Mouse (Mus musculus) hindbrain, embryonic 12.5 days (tissue): Measurements from ENCODE around the gene Slc6a16. TPM values are rescaled to one million over a fixed set of nuclear protein-coding genes. Genes with fewer than 3 reads are reported as not detected.

Experiments used
- ATAC-seq: fragments of 200-750 bp; cut with Nextera tagmentation; 2 replicates; pipeline ENCODE4 v1.8.0; 2017; ENCODE audit warnings: moderate TSS enrichment; ENCODE audit not compliant: low FRiP score
- H3K27ac ChIP-seq: fragments of 300-500 bp; sonication (generic); 2 replicates; pipeline ENCODE4 v1.5.1; 2016; ENCODE audit warnings: mild to moderate bottlenecking
- H3K27me3 ChIP-seq: fragments of 300-500 bp; sonication (generic); 2 replicates; pipeline ENCODE4 v1.6.1; 2016; ENCODE audit warnings: mild to moderate bottlenecking
- H3K36me3 ChIP-seq: fragments of 300-500 bp; sonication (generic); 2 replicates; pipeline ENCODE4 v1.6.1; 2016; ENCODE audit warnings: mild to moderate bottlenecking
- H3K4me1 ChIP-seq: fragments of 300-500 bp; sonication (generic); 2 replicates; pipeline ENCODE4 v1.6.1; 2016
- H3K4me2 ChIP-seq: fragments of 300-500 bp; sonication (generic); replicated peaks from 2 replicates; pipeline ENCODE4 v1.6.1; 2016; ENCODE audit warnings: mild to moderate bottlenecking
- H3K4me3 ChIP-seq: fragments of 300-500 bp; sonication (generic); 2 replicates; pipeline ENCODE4 v1.5.1; 2016; ENCODE audit warnings: mild to moderate bottlenecking
- H3K9ac ChIP-seq: fragments of 300-500 bp; sonication (generic); 2 replicates; pipeline ENCODE4 v1.6.1; 2016; ENCODE audit warnings: mild to moderate bottlenecking, moderate library complexity
- H3K9me3 ChIP-seq: fragments of 300-500 bp; sonication (generic); replicated peaks from 2 replicates; pipeline ENCODE4 v1.6.1; 2016; ENCODE audit warnings: mild to moderate bottlenecking
- WGBS: fragments of 180-500 bp; shearing (Covaris S2); methylation state at CpG from one replicate; pipeline ENCODE4 v1.1.7; 2016; 5-methylcytosine and 5-hydroxymethylcytosine counted together
- polyA plus RNA-seq: library from polyadenylated mRNA; unstranded; fragments of >200 nt; fragmentation: Nextera tagmentation; extraction: Ambion mirVana; gene quantifications from 2 replicates; pipeline ENCODE4 v1.2.1, GENCODE M21; 2016

Slc6a16 gene
- polyA plus RNA-seq, 1 experiment from 2014 or later = 0.28 TPM

DNA sequence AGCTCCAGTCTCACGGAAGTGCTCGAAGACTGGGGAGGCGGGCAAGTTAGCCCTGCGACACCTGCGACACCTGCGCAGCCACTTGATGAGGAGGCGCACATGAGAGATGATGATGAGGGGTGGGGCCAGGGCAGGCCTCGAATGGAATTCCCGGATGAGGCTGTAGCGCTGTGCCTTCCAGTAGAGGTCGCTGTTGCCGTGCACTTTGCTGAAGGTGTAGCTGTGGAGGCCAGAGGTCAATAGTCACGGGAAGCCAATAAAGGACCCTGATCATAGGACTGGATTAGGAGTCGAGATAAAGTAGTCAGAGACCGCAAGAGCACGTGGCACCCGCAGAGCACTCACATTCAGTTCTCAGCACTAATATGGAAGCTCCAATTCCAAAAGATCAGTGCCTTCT, 64.4 kb downstream of the Slc6a16 start:
- Histone ChIP-seq H3K27me3 (0 out of 2 replicates have a peak, but pooled peaks cover 4% of the 10 kb centered on the region), H3K9ac (peak overlapping the region; percentile 46; the same call in 1 of the 2 replicates), H3K36me3 (no peaks in the 10 kb centered on the region), H3K4me2 (peak overlapping the region; percentile 53), H3K4me3 (peak overlapping the region; percentile 23), H3K9me3 (no peaks in the 10 kb centered on the region), H3K4me1 (peaks cover 11% of the 10 kb centered on the region; the same call in 1 of the 2 replicates), H3K27ac (no peak overlapping the region)
- WGBS = 3% methylated on average over 17 of the region's 17 CpGs
- ATAC-seq = no peak

- Histone ChIP-seq H3K9ac (no peak overlapping the region), H3K9me3 (no peaks in the 10 kb centered on the region), H3K4me2 (no peak overlapping the region), H3K27me3 (no peaks in the 10 kb centered on the region), H3K36me3 (no peaks in the 10 kb centered on the region), H3K4me3 (no peak overlapping the region), H3K27ac (no peak overlapping the region), H3K4me1 (peaks cover 23% of the 10 kb centered on the region)
- WGBS = 67% methylated on average over 15 of the region's 15 CpGs
- ATAC-seq = no peak
Measured at GRCm38 (mm10) chr7:45308551-45309240, 67.8 kb downstream of the Slc6a16 start.

DNA sequence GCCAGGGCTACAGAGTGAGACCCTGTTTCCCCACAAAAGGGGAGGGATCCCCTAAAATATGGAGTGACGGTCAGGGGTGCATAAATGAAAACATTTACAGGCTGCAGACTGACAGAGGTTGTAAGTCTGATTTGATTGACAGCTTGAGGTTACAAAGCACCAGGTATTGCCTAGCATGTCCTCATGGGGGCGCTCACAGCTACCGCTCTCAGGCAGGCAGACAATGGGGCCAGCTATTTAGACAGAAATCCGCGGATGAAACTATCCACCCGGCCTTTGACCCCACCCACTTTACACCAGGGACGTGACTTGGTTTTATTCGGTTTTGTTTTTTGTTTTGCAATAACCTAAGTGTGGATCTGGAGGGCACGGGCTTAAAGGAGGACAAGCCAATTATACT, 68.6 kb downstream of the Slc6a16 start:
- H3K4me3 ChIP-seq = no peak overlapping the region
- no peaks in the 10 kb centered on the region for H3K9me3 ChIP-seq
- H3K9ac ChIP-seq = no peak overlapping the region
- H3K27me3 ChIP-seq = no peaks in the 10 kb centered on the region
- 11% methylated on average over 9 of the region's 9 CpGs for WGBS
- ATAC-seq = no peak
- H3K4me1 ChIP-seq = peaks cover 25% of the 10 kb centered on the region
- H3K27ac ChIP-seq = no peak overlapping the region
- no peak overlapping the region for H3K4me2 ChIP-seq
- H3K36me3 ChIP-seq = no peaks in the 10 kb centered on the region

DNA sequence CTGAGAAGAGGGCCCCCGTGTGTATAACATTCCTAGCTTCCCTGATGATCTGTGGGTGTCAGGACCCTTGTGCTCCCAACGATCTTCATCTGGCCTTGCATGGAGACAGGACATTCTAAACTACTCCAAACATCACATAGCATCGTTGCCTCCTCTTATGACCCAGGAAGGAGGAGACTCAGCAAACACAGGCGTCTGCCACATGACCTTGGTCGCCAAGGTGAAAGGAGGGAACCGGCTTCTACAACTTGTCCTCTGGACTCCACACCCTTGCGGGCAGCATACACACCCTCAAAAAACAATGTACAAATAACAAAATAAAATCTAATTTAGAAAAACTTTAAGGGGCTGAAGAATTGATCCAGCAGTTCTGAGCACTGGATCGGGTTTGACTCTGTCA, 71.1 kb downstream of the Slc6a16 start:
- WGBS = 65% methylated on average over 8 of the region's 8 CpGs
- H3K4me3 ChIP-seq = no peak overlapping the region
- no peaks in the 10 kb centered on the region for H3K9me3 ChIP-seq
- H3K9ac ChIP-seq = no peak overlapping the region
- H3K27ac ChIP-seq = no peak overlapping the region
- no peak for ATAC-seq
- peaks cover 18% of the 10 kb centered on the region for H3K4me1 ChIP-seq
- no peaks in the 10 kb centered on the region for H3K36me3 ChIP-seq
- H3K4me2 ChIP-seq = no peak overlapping the region
- no peaks in the 10 kb centered on the region for H3K27me3 ChIP-seq

GRCm38 (mm10) chr7:45312686-45313453, 72.0 kb downstream of the Slc6a16 start:
- Histone ChIP-seq H3K4me2 (no peak overlapping the region), H3K9me3 (no peaks in the 10 kb centered on the region), H3K27me3 (no peaks in the 10 kb centered on the region), H3K9ac (no peak overlapping the region), H3K4me1 (peaks cover 18% of the 10 kb centered on the region), H3K4me3 (no peak overlapping the region), H3K36me3 (no peaks in the 10 kb centered on the region), H3K27ac (peak overlapping the region; percentile 52)
- WGBS = 19% methylated on average over 10 of the region's 10 CpGs
- no peak for ATAC-seq

DNA sequence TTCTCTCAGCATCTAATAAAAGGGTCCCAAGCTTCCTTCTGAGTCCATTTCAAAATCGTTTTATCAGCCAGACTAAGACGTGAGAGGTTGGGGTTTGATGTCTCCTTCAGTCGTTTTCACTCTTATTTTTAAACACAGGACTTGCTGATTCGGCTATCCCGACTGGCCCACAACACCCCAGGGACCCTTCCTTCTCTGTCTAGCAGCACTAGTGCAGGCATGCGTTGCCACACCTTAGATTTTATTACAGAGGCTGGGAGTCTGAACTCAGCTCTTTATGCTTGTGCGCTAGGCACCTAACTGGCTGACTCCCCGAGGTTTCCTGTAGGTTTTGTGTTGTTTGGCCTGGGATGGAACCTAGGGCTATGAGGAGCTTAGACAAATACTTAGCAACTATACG, 72.6 kb downstream of the Slc6a16 start:
- no peak for ATAC-seq
- no peak overlapping the region for H3K9ac ChIP-seq
- no peaks in the 10 kb centered on the region for H3K27me3 ChIP-seq
- H3K4me2 ChIP-seq = peak overlapping the region; percentile 21; the same call in 1 of the 2 replicates
- H3K4me1 ChIP-seq = peaks cover 18% of the 10 kb centered on the region
- H3K9me3 ChIP-seq = no peaks in the 10 kb centered on the region
- peak overlapping the region; percentile 52 for H3K27ac ChIP-seq
- no peaks in the 10 kb centered on the region for H3K36me3 ChIP-seq
- H3K4me3 ChIP-seq = no peak overlapping the region
- 31% methylated on average over 9 of the region's 9 CpGs for WGBS

- no peak for ATAC-seq
Measured at GRCm38 (mm10) chr7:45315182-45315701, 74.4 kb downstream of the Slc6a16 start.

DNA sequence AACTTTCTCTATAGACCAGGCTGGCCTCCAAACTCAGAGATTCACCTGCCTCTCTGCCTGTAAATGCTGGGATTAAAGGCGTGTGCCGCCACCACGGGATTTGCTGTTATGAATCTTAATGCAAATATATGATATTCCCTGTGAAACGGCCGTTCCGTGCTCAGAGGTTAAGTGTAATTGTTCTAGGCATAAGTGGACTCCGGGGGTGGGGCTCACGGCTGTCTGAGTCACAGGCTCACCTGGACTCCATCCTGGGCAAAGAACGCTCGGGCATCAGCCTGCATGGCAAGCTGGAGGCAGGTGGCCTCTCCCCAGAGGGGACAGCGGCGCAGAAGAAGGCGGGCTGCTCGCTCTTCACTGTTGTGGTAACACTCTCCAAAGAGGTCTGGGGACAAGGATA, 75.7 kb downstream of the Slc6a16 start:
- H3K4me1 ChIP-seq = peaks cover 18% of the 10 kb centered on the region
- no peak overlapping the region for H3K27ac ChIP-seq
- H3K4me3 ChIP-seq = no peak overlapping the region
- no peak overlapping the region for H3K4me2 ChIP-seq
- no peaks in the 10 kb centered on the region for H3K9me3 ChIP-seq
- no peaks in the 10 kb centered on the region for H3K27me3 ChIP-seq
- WGBS = 93% methylated on average over 14 of the region's 14 CpGs
- no peak for ATAC-seq
- H3K36me3 ChIP-seq = no peaks in the 10 kb centered on the region
- no peak overlapping the region for H3K9ac ChIP-seq

More at GRCm38 (mm10) chr7:45315182-45315701, 74.4 kb downstream of the Slc6a16 start:
- H3K4me2 ChIP-seq = no peak overlapping the region
- H3K9ac ChIP-seq = no peak overlapping the region
- H3K4me1 ChIP-seq = peaks cover 18% of the 10 kb centered on the region
- H3K27me3 ChIP-seq = no peaks in the 10 kb centered on the region
- H3K36me3 ChIP-seq = no peaks in the 10 kb centered on the region
- no peak overlapping the region for H3K4me3 ChIP-seq
- H3K9me3 ChIP-seq = no peaks in the 10 kb centered on the region
- 86% methylated on average over 10 of the region's 10 CpGs for WGBS
- no peak overlapping the region for H3K27ac ChIP-seq

- Histone ChIP-seq H3K36me3 (peaks cover 8% of the 10 kb centered on the region; the same call in 1 of the 2 replicates), H3K27ac (no peak overlapping the region), H3K4me1 (no peaks in the 10 kb centered on the region), H3K9ac (no peak overlapping the region), H3K9me3 (no peaks in the 10 kb centered on the region), H3K4me3 (no peak overlapping the region), H3K4me2 (no peak overlapping the region), H3K27me3 (no peaks in the 10 kb centered on the region)
- 88% methylated on average over 4 of the region's 4 CpGs for WGBS
- ATAC-seq = no peak
Measured at GRCm38 (mm10) chr7:45322245-45322644, 81.4 kb downstream of the Slc6a16 start.

Other genes with a start within 250 kb of the Slc6a16 start
- 62.7 and 74.3 TPM in 2 replicates for gene Irf3, start 243.4 kb upstream of the Slc6a16 start, polyA plus RNA-seq
- 46.7 and 46.8 TPM in 2 replicates for gene Bcl2l12, start 242.4 kb upstream of the Slc6a16 start, polyA plus RNA-seq
- 50.6 and 52.4 TPM in 2 replicates for gene Scaf1, start 224.7 kb upstream of the Slc6a16 start, polyA plus RNA-seq
- 22.6 and 23.2 TPM in 2 replicates for gene Rras, start 223.1 kb upstream of the Slc6a16 start, polyA plus RNA-seq
- gene Prr12, start 188.2 kb upstream of the Slc6a16 start, polyA plus RNA-seq = 10.9 and 14.0 TPM in 2 replicates
- gene Nosip, start 178.7 kb upstream of the Slc6a16 start, polyA plus RNA-seq = 55.9 and 60.0 TPM in 2 replicates
- gene Prrg2, start 178.4 kb upstream of the Slc6a16 start, polyA plus RNA-seq = 17.8 and 18.0 TPM in 2 replicates
- 177 and 180 TPM in 2 replicates for gene Rcn3, start 148.9 kb upstream of the Slc6a16 start, polyA plus RNA-seq
- gene Fcgrt, start 137.2 kb upstream of the Slc6a16 start, polyA plus RNA-seq = 20.2 and 21.0 TPM in 2 replicates
- gene Rps11, start 116.6 kb upstream of the Slc6a16 start, polyA plus RNA-seq = 982 and 1,135 TPM in 2 replicates
- gene Rpl13a, start 112.3 kb upstream of the Slc6a16 start, polyA plus RNA-seq = 977 and 1,019 TPM in 2 replicates
- gene Gm45713, start 104.9 kb upstream of the Slc6a16 start, polyA plus RNA-seq = 0.31 TPM in 1 of 2 replicates, not detected in the other
- 0.52 and 1.6 TPM in 2 replicates for gene Flt3l, start 104.7 kb upstream of the Slc6a16 start, polyA plus RNA-seq
- 90.3 and 91.0 TPM in 2 replicates for gene Pih1d1, start 86.8 kb upstream of the Slc6a16 start, polyA plus RNA-seq
- 33.4 and 39.8 TPM in 2 replicates for gene Aldh16a1, start 86.5 kb upstream of the Slc6a16 start, polyA plus RNA-seq
- gene Slc17a7, start 77.1 kb upstream of the Slc6a16 start, polyA plus RNA-seq = 1.1 and 1.2 TPM in 2 replicates
- gene Gfy, start 61.5 kb upstream of the Slc6a16 start, polyA plus RNA-seq = not detected in 2 replicates
- not detected in 2 replicates for gene Pth2, start 60.1 kb upstream of the Slc6a16 start, polyA plus RNA-seq
- gene Ccdc155, start 36.2 kb upstream of the Slc6a16 start, polyA plus RNA-seq = 0.46 and 0.48 TPM in 2 replicates
- 3.0 and 3.4 TPM in 2 replicates for gene Dkkl1, start 28.9 kb upstream of the Slc6a16 start, polyA plus RNA-seq
- 185 and 208 TPM in 2 replicates for gene Tead2, start 25.3 kb upstream of the Slc6a16 start, polyA plus RNA-seq
- gene Cd37, start 2.0 kb upstream of the Slc6a16 start, polyA plus RNA-seq = 1.3 and 1.5 TPM in 2 replicates
- gene Slc6a21, start 36.4 kb downstream of the Slc6a16 start, polyA plus RNA-seq = not detected in 2 replicates
- gene Trpm4, start 92.7 kb downstream of the Slc6a16 start, polyA plus RNA-seq = 11.5 and 14.7 TPM in 2 replicates
- 0.65 and 0.68 TPM in 2 replicates for gene Hrc, start 94.2 kb downstream of the Slc6a16 start, polyA plus RNA-seq
- gene Ppfia3, start 125.9 kb downstream of the Slc6a16 start, polyA plus RNA-seq = 15.6 and 16.2 TPM in 2 replicates
- gene Lin7b, start 129.5 kb downstream of the Slc6a16 start, polyA plus RNA-seq = 2.9 and 3.8 TPM in 2 replicates
- gene Snrnp70, start 154.7 kb downstream of the Slc6a16 start, polyA plus RNA-seq = 285 and 300 TPM in 2 replicates
- not detected in 2 replicates for gene Kcna7, start 164.6 kb downstream of the Slc6a16 start, polyA plus RNA-seq
- 1.2 and 1.3 TPM in 2 replicates for gene Ntf5, start 172.6 kb downstream of the Slc6a16 start, polyA plus RNA-seq
- gene Lhb, start 179.7 kb downstream of the Slc6a16 start, polyA plus RNA-seq = 1.0 and 1.6 TPM in 2 replicates
- 34.8 TPM in 2 replicates for gene Gys1, start 193.8 kb downstream of the Slc6a16 start, polyA plus RNA-seq
- 124 and 129 TPM in 2 replicates for gene Ruvbl2, start 197.0 kb downstream of the Slc6a16 start, polyA plus RNA-seq
- gene Ftl1, start 218.8 kb downstream of the Slc6a16 start, polyA plus RNA-seq = 5,718 and 6,089 TPM in 2 replicates
- 231 and 244 TPM in 2 replicates for gene Bax, start 225.8 kb downstream of the Slc6a16 start, polyA plus RNA-seq
- gene Tulp2, start 240.8 kb downstream of the Slc6a16 start, polyA plus RNA-seq = 0.13 and 0.54 TPM in 2 replicates
- gene Gm45808, start 245.7 kb downstream of the Slc6a16 start, polyA plus RNA-seq = not detected in 2 replicates
- gene Dhdh, start 247.7 kb downstream of the Slc6a16 start, polyA plus RNA-seq = 3.4 and 3.5 TPM in 2 replicates